Mouse (Mus musculus): ENCODE measurements around the gene Runx2.

Runx2 gene

GRCm38 (mm10) chr17:44588020-44588419 is 226.6 kb downstream of the Runx2 start:
- DNase-seq (ENCODE audit: low spot score): no peak

GRCm38 (mm10) chr17:44586196-44586595 is 228.4 kb downstream of the Runx2 start:
- DNase-seq (ENCODE audit: low spot score): no peak

DNA sequence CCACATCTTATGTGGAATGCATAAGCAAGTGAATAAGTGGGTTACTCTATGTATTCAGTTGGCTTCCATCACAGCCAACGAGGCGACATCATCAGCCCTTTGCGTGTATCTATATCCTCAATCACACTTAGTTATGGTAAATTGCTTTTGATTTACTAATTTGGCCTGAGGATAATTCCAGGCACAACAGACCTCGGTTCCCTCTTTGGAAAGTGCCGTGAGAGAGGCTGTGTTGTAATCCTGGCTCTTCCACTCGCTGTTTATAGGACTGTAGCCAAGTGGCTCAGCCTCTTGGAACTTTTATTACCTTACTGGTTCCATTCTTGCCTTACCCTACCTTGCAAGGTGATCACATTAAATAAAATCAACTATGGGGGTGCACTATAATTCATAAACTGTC is 229.8 kb downstream of the Runx2 start:
- DNase-seq (ENCODE audit: low spot score): no peak

- DNase-seq (ENCODE audit: low spot score): no peak
These were observed 236.8 kb downstream of the Runx2 start for GRCm38 (mm10) chr17:44577791-44578190.

DNA sequence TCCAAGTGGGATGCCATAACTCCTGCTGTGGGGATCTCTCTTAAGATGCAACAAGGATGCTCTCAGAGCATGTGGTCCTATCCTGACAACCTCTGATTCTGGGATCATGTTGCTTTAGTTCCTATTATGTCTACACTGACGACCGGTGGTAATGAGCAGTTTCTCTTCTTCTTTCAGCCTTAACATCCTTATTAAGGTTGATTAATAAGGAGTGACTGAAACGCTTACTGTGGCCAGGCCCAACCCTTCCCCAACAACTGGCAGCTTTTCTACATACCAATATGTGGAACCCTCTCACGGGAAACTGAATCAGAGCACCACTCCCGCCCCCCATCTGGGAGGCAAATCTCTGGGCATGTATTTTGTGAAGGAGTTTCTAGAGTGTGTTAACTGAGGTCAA is 243.7 kb downstream of the Runx2 start:
- DNase-seq (ENCODE audit: low spot score): no peak

GRCm38 (mm10) chr17:44569020-44569621 is 245.5 kb downstream of the Runx2 start:
- no peak for DNase-seq (ENCODE audit: low spot score)

- DNase-seq (ENCODE audit: low spot score): no peak
These were observed 247.6 kb downstream of the Runx2 start for GRCm38 (mm10) chr17:44566992-44567391.

DNA sequence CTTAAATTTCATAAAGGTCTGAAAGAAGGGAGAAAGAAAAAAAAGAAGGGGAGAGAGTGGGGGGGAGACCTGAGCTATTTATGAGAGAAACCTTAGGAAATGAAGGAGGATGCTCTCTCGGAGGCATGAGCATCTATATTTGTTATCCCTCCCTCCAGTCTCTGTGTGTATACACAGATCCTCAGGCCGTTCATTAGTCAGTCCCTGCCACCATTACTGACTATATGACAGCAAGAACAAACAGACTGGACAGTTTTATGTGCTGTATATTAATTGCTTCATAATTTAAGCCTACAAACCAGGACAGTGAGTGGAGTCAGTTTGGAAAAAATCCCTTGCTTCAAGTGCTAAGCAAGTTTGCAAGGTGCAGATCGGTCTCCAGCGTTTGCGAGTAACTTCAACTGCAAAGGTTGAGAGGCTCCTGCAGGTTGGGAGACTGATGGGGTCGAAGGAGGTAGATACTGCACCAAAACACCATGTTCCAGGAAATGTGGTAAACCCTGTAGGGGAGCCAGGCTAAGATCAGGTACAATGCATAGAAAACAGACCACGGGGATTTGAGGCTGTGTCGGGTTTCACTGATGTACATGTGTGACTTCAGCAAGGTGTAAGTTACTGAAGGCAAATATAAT is 248.6 kb downstream of the Runx2 start:
- DNase-seq (ENCODE audit: low spot score): no peak

- no peak for DNase-seq (ENCODE audit: low spot score)
These were observed 249.2 kb downstream of the Runx2 start for GRCm38 (mm10) chr17:44565311-44565831.

DNA sequence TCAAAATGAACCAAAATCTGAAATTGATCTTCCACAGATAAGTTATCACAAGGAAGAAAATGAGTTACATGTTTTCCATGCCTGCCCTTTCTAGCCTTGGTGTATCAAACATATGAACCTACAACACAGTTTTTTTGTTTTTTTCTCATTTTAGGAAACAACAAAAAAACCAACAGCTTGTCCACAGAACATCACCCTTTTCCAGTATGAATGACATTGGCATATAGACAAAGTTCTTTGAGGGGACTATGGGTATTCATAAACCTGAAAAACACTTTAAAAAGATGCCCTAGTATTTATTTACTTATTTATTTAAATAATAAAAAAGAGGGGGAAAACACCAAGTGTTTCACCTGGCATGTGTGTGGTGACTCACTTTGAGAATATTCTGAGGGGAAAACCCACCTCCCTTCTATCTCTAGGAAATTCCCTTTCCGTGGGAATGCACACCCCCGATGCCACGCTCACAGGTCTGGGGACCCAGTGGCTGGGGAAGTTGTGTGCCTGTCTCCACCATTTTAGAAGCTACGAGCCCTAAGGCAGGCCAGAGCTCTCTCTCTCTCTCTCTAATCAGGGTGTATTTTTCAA is 249.9 kb downstream of the Runx2 start:
- DNase-seq (ENCODE audit: low spot score): no peak

GRCm38 (mm10) chr17:44560016-44560415 is 254.6 kb downstream of the Runx2 start:
- no peak for DNase-seq (ENCODE audit: low spot score)

GRCm38 (mm10) chr17:44557199-44558111 is 257.1 kb downstream of the Runx2 start:
- no peak for DNase-seq (ENCODE audit: low spot score)

DNA sequence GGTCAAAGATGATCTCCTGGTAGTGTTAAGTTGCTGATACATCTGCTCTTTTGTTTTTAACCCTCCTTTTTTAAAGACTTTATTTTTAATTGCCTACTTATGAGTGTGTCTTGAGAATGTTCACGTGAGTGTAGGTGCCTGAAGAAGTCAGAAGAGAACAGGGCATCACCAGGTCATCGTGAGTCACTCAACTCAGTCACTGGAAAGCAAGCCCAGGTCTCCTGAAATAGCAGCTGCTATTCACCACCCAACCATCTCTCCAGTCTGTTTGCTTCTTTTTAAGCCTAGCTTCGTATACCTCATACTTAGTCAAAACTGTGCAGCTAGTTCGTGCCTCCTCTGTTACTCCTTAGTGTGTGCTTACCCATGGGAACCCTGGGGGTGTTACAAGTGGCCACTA is 259.7 kb downstream of the Runx2 start:
- no peak for DNase-seq (ENCODE audit: low spot score)

DNA sequence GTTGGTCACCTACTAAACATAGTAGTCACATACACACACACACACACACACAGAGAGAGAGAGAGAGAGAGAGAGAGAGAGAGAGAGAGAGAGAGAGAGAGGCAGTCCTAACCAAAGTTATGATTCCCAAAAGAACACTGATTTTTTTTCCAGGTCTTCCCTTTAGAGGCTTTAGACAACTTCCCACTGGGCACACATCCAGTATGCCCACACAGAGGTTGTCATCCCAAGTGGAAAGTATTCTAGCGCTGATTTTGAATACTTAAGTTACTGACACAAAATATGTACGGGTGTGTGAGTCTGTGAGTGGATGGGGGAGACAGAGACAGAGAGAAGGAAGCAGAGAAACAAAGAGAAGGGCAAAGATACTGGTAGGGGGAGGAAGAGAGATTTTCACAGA is 265.0 kb downstream of the Runx2 start:
- no peak for DNase-seq (ENCODE audit: low spot score)

DNA sequence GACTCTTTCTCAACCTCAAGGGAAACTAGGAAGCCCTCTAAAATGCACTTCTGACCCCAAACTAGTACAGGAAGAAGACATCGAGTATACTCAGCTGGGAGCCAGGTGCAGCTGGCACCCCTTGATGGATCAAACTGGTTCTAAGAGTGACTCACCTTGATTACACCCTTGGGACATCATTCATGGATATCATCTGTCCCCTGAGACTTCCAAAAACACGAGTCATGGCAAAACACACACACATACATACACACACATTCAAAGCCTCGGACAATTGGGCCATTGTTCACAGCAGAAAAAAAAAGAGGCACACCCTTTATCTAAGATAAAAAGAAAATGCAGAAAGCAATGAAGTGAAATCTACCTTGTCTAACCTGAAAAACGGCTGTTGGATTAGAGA is 266.7 kb downstream of the Runx2 start:
- DNase-seq (ENCODE audit: low spot score): peak; percentile 11

DNA sequence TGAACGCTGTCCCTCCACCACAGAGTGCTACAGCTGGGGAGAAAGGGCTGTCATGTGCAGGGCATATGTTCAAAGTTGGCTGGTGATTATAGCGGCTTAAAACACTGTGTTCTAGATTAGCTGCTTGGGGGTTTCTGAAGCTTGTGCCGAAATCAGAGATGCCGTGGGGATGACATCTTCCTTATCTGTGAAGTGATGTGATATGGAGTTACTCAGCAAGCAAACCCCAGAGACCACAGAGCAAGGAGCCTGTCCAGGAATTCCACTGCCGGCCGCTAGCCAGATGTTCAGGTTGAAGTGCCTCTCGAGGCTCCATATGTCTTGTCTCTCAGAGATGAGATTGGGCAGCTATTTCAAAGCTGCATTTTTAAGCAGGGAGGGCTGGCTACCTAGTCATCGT is 267.8 kb downstream of the Runx2 start:
- no peak for DNase-seq (ENCODE audit: low spot score)

DNA sequence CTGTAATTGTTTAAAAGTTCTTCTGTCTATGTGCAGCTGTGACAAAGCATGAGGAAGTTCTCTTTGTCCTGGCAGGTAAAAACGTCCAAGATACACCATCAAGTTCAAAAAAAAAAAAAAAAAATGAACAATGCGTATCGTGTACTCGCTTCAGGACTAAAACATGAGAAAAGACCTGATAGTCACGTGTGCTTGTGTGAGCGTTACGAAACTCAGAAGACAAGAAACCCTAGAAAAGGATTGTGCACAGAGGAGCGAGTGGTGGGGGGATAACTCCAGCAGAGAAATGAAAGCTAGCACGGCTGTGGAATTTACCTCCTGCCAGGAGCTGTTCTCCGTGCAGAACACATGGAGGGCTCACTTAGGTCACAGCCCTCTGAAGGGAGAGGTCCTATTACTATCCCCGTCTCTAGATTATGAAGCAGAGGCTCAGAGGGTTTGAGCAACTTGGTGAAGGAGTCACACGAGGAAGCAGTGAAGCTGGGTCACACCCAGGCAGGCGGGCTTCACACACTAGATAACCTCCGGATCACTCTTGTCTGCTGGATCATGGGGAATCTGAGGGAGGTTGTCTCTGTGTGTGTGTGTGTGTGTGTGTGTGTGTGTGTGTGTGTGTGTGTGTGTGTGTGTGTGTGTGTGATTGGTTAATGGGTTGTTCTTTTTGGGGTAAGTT is 269.3 kb downstream of the Runx2 start:
- DNase-seq (ENCODE audit: low spot score): no peak

GRCm38 (mm10) chr17:44542706-44543105 is 271.9 kb downstream of the Runx2 start:
- DNase-seq (ENCODE audit: low spot score): no peak

DNA sequence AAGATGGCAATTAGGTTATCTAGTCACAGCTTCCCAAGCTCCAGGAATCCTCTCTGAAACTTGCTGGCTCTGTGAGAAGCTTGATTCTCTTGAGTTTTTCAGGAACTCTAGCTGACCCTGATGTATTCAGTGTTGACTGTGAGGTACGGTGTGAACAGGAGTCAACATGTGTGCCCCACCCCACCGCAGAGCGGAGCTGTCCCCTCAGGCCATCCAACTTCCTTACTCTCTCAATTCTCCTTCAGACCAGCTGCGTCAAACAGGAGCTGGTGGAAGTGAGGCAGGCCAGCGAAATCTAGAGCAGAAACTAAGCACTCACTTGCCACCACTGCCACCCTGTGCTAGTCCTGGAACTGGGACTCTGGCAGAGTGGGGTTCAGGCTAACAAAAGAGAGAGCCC is 273.9 kb downstream of the Runx2 start:
- DNase-seq (ENCODE audit: low spot score): no peak

DNA sequence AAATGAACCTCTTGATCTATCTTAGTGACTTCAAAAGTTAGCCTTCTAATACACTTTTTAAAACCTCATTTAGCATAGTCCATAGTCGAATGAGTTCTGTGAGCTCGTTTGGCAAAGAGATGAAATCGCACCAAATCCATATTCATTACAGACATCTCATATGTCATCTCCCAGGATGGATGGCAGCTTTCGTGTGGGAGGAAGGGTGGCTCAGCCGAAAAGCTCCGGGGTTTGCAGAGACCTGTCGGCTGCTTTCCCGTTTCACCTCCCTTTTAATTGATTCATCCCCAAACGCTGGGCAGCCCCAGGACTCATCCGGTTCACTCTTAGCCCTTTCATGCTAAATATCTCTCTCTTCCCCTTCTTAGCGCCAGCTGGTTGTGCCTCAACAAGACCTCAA is 275.7 kb downstream of the Runx2 start:
- no peak for DNase-seq (ENCODE audit: low spot score)

GRCm38 (mm10) chr17:44530000-44530399 is 284.6 kb downstream of the Runx2 start:
- DNase-seq (ENCODE audit: low spot score): no peak

DNA sequence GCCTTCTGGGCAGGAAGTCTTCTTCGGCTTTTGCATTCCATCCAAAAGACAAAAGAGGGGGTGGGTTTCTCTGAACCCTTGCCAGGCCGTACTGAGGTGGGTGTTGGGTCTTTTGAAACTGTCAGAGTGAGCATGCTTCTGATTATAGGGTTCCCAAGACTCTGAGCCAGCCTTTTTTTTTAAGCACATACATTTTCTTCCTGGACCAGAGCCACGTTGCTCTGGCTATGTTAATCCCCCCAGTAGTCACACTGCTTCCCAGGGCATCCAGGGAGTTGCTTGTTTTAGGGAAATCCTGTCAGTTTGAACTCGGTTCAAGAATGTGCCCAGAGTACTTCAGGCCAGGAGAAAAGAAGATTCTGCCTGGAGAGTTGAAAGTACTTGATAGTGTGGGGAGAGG is 286.0 kb downstream of the Runx2 start:
- no peak for DNase-seq (ENCODE audit: low spot score)
